Mouse (Mus musculus) neural tube, embryonic 11.5 days (tissue): ENCODE measurements at regions not wholly inside any gene's neighbourhood (a gene's known extent, or its start where the extent isn't known, plus 50 kb on each side); places are given as distances from the start of the nearest gene placed in this dataset.

ENCODE experiments used
- ATAC-seq: fragments of 200-750 bp; cut with Nextera tagmentation; 2 replicates; pipeline ENCODE4 v1.8.0; 2017; ENCODE audit warnings: moderate number of reproducible peaks, mild to moderate bottlenecking, moderate TSS enrichment, moderate library complexity; ENCODE audit not compliant: insufficient read depth, low FRiP score, low TSS enrichment
- DNase-seq: peaks from one replicate; pipeline ENCODE4 v3.0.0-alpha.2; 2015; ENCODE audit warnings: low spot score
- H3K27ac ChIP-seq: fragments of 300-500 bp; sonication (generic); 2 replicates; pipeline ENCODE4 v1.5.1; 2014; ENCODE audit warnings: low read depth, mild to moderate bottlenecking, low read length
- H3K27me3 ChIP-seq: fragments of 300-500 bp; sonication (generic); 2 replicates; pipeline ENCODE4 v1.6.1; 2014; ENCODE audit warnings: mild to moderate bottlenecking, low read length, mixed read lengths; ENCODE audit not compliant: control insufficient read depth, insufficient read depth
- H3K36me3 ChIP-seq: fragments of 300-500 bp; sonication (generic); 2 replicates; pipeline ENCODE4 v1.6.1; 2014; ENCODE audit warnings: mild to moderate bottlenecking, low read length, moderate library complexity, mixed read lengths; ENCODE audit not compliant: control insufficient read depth, insufficient read depth
- H3K4me1 ChIP-seq: fragments of 300-500 bp; sonication (generic); 2 replicates; pipeline ENCODE4 v1.6.1; 2014; ENCODE audit warnings: low read length, mixed read lengths; ENCODE audit not compliant: control insufficient read depth, insufficient read depth
- H3K4me2 ChIP-seq: fragments of 300-500 bp; sonication (generic); 2 replicates; pipeline ENCODE4 v1.6.1; 2014; ENCODE audit warnings: low read depth, mild to moderate bottlenecking, moderate library complexity
- H3K4me3 ChIP-seq: fragments of 300-500 bp; sonication (generic); 2 replicates; pipeline ENCODE4 v1.5.1; 2014; ENCODE audit warnings: low read depth, low read length
- H3K9ac ChIP-seq: fragments of 300-500 bp; sonication (generic); 2 replicates; pipeline ENCODE4 v1.6.1; 2014; ENCODE audit warnings: mild to moderate bottlenecking, low read length
- H3K9me3 ChIP-seq: fragments of 300-500 bp; sonication (generic); 2 replicates; pipeline ENCODE4 v1.6.1; 2016; ENCODE audit warnings: low read length; ENCODE audit not compliant: control insufficient read depth
- WGBS: fragments of 180-500 bp; shearing (Covaris S2); extraction: QIAGEN DNeasy Blood & Tissue Kit; methylation state at CpG from one replicate; pipeline ENCODE4 v1.1.7; 2014; 5-methylcytosine and 5-hydroxymethylcytosine counted together

GRCm38 (mm10) chr14:104594851-104595250 lies 72.4 kb upstream of the Rnf219 start:
- DNase-seq (no peak), ATAC-seq (no peak)
- no peaks in the 10 kb centered on the region for H3K9me3 ChIP-seq
- H3K4me3 ChIP-seq: no peak overlapping the region
- H3K4me1 ChIP-seq: no peaks in the 10 kb centered on the region
- H3K27me3 ChIP-seq: no peaks in the 10 kb centered on the region
- H3K27ac ChIP-seq: no peak overlapping the region
- no peak overlapping the region for H3K9ac ChIP-seq
- no peaks in the 10 kb centered on the region for H3K36me3 ChIP-seq
- 83% methylated on average over 3 of the region's 3 CpGs for WGBS
- no peak overlapping the region for H3K4me2 ChIP-seq
